Mouse (Mus musculus): ENCODE measurements around the gene Olfr309. TPM values are rescaled to one million over a fixed set of nuclear protein-coding genes. Genes with fewer than 3 reads are reported as not detected.

Gene Olfr309
- polyA plus RNA-seq, 1 experiment from 2014 or later, result not detected

Small RNA genes lying within 50 kb of the gene (microRNA-seq; reads per million reads assigned to microRNA genes)
- not detected for gene Gm23192

Other genes with a start within 250 kb of the Olfr309 start
- gene Vmn2r75, start 141.9 kb downstream of the Olfr309 start, polyA plus RNA-seq (2015; fragmentation: Nextera tagmentation; extraction: Ambion mirVana), result not detected in 2 replicates
- not detected in 2 replicates for gene Vmn2r76, start 67.4 kb downstream of the Olfr309 start, polyA plus RNA-seq (2015; fragmentation: Nextera tagmentation; extraction: Ambion mirVana)
- not detected in 2 replicates for gene Olfr310, start 36.5 kb downstream of the Olfr309 start, polyA plus RNA-seq (2015; fragmentation: Nextera tagmentation; extraction: Ambion mirVana)
- not detected in 2 replicates for gene Olfr308, start 11.9 kb upstream of the Olfr309 start, polyA plus RNA-seq (2015; fragmentation: Nextera tagmentation; extraction: Ambion mirVana)
- gene Olfr307, start 23.9 kb upstream of the Olfr309 start, polyA plus RNA-seq (2015; fragmentation: Nextera tagmentation; extraction: Ambion mirVana), result not detected in 2 replicates
- not detected in 2 replicates for gene Olfr305, start 53.2 kb upstream of the Olfr309 start, polyA plus RNA-seq (2015; fragmentation: Nextera tagmentation; extraction: Ambion mirVana)
- not detected in 2 replicates for gene Olfr304, start 73.0 kb upstream of the Olfr309 start, polyA plus RNA-seq (2015; fragmentation: Nextera tagmentation; extraction: Ambion mirVana)
- gene Olfr303, start 84.1 kb upstream of the Olfr309 start, polyA plus RNA-seq (2015; fragmentation: Nextera tagmentation; extraction: Ambion mirVana), result not detected in 2 replicates
- not detected in 2 replicates for gene Olfr301, start 90.1 kb upstream of the Olfr309 start, polyA plus RNA-seq (2015; fragmentation: Nextera tagmentation; extraction: Ambion mirVana)
- gene Olfr299, start 146.2 kb upstream of the Olfr309 start, polyA plus RNA-seq (2015; fragmentation: Nextera tagmentation; extraction: Ambion mirVana), result not detected in 2 replicates
- gene Olfr298, start 178.8 kb upstream of the Olfr309 start, polyA plus RNA-seq (2015; fragmentation: Nextera tagmentation; extraction: Ambion mirVana), result not detected in 2 replicates
- gene Olfr297, start 206.3 kb upstream of the Olfr309 start, polyA plus RNA-seq (2015; fragmentation: Nextera tagmentation; extraction: Ambion mirVana), result not detected in 2 replicates

All from liver, embryonic 16.5 days (tissue).